Mouse (Mus musculus): Measurements from ENCODE around the gene Gtf2h1. TPM values are rescaled to one million over a fixed set of nuclear protein-coding genes. Genes with fewer than 3 reads are reported as not detected.
"Not testable (repeated sequence)": the region's sequence is repeated elsewhere in the genome, so short reads cannot be mapped to it uniquely, and the experiment has no call there.

Gtf2h1 gene
- polyA plus RNA-seq, 1 experiment from 2014 or later, result 29.7 TPM

- H3K9ac ChIP-seq; H3K27ac ChIP-seq (replicated peaks); H3K36me3 ChIP-seq; H3K4me3 ChIP-seq; H3K27me3 ChIP-seq (replicated peaks); H3K9me3 ChIP-seq; H3K4me2 ChIP-seq; ATAC-seq (ENCODE audit: extremely low read depth, insufficient number of reproducible peaks, low FRiP score, low TSS enrichment): not testable (repeated sequence)
- H3K4me1 ChIP-seq, result peaks cover 43% of the 10 kb centered on the region
- WGBS, result 84% methylated on average over 11 of the region's 11 CpGs
Observed at GRCm38 (mm10) chr7:46832112-46832810, 36.4 kb downstream of the Gtf2h1 start.

DNA sequence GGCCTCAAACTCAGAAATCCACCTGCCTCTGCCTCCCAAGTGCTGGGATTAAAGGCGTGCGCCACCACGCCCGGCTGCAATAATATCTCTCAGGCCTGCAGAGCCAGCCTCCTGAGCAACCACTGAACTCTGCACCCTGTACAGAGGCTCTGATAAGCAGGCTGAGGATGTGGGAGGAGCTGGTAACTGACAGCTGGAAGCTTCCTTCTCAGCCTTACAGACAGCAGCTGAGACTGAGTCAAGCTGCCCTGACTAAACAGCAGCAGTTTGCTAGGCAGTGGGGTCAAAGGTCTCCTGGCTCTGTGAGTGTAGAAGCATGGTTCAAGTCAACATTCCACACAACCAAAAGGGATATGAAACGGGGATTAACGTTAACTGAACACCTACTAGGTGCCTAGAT, 37.4 kb downstream of the Gtf2h1 start:
- peaks cover 41% of the 10 kb centered on the region for H3K4me1 ChIP-seq
- no peak overlapping the region for H3K27ac ChIP-seq (replicated peaks)
- WGBS, result 22% methylated on average over 6 of the region's 6 CpGs
- H3K9ac ChIP-seq, result no peak overlapping the region
- H3K9me3 ChIP-seq, result no peaks in the 10 kb centered on the region
- no peaks in the 10 kb centered on the region for H3K36me3 ChIP-seq
- ATAC-seq (ENCODE audit: extremely low read depth, insufficient number of reproducible peaks, low FRiP score, low TSS enrichment), result peak; percentile 38; the same call in 1 of the 2 replicates
- no peak overlapping the region for H3K4me2 ChIP-seq
- H3K27me3 ChIP-seq (replicated peaks), result no peaks in the 10 kb centered on the region
- no peak overlapping the region for H3K4me3 ChIP-seq

DNA sequence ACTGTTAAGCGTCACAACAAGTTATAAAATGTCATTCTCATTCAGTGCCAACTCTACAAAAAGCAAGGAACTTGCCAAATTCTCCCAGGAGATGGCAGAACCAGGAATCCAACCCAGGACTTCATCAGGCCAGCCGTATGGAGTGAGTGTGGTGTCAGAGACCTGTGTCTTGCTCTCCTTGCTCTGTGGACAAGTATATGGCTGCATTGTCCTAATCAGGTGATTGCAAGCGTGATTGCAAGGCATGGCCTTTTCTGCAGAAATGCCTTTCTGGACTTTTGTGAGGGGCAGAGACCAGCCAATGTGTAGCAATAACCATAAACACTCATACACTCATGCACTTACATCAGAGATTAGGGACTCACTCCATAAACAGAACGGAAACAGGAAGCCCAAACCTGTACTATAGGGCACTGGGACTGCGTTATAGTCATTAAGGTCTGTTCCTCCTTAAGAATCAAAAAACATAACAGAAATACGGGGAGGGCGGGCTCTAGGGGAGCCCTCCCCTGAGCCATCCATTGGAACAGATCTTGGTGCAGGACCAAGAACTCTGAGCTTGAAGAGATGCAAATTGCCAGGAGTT, 37.9 kb downstream of the Gtf2h1 start:
- Histone ChIP-seq H3K4me3 (no peak overlapping the region), H3K9ac (no peak overlapping the region), H3K9me3 (no peaks in the 10 kb centered on the region), H3K27ac (replicated peaks) (no peak overlapping the region), H3K27me3 (replicated peaks) (no peaks in the 10 kb centered on the region), H3K4me1 (peaks cover 45% of the 10 kb centered on the region), H3K4me2 (no peak overlapping the region), H3K36me3 (no peaks in the 10 kb centered on the region)
- ATAC-seq (ENCODE audit: extremely low read depth, insufficient number of reproducible peaks, low FRiP score, low TSS enrichment), result no peak
- 80% methylated on average over 7 of the region's 7 CpGs for WGBS

DNA sequence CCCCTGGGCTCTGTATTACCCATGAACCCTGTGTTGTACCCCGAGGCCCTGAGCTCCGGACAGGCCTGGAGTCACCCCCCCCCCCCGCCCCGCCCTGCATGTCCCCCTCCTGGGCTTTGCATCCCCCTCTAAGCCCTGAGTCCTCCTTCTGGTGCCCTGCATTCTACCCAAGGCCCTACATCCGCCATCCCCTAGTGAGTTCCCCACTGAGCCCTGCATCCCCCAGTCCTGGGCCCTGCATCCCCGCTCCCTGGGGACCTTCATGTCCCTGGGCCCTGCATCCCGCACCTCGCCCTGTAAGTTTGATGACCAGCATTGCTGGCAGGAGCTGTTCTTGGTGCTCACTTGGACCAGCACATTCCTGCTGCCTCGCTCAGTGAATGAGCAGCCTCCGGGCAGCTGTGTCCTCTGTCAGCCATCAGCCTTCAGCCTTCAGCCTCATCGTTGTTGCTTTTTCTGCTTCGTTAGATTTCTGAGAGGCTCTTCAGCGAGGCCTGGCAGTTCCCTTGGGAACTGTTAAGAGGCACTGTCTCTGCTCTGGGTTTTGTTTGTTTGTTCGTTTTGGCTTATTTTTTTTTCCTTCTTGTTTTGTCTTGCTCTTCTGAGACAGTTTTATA, 39.2 kb downstream of the Gtf2h1 start:
- H3K36me3 ChIP-seq, result no peaks in the 10 kb centered on the region
- no peak overlapping the region for H3K9ac ChIP-seq
- no peak overlapping the region for H3K4me2 ChIP-seq
- H3K9me3 ChIP-seq, result no peaks in the 10 kb centered on the region
- ATAC-seq (ENCODE audit: extremely low read depth, insufficient number of reproducible peaks, low FRiP score, low TSS enrichment), result no peak
- 44% methylated on average over 12 of the region's 14 CpGs for WGBS
- H3K27ac ChIP-seq (replicated peaks), result no peak overlapping the region
- peaks cover 54% of the 10 kb centered on the region for H3K4me1 ChIP-seq
- H3K4me3 ChIP-seq, result no peak overlapping the region
- no peaks in the 10 kb centered on the region for H3K27me3 ChIP-seq (replicated peaks)

DNA sequence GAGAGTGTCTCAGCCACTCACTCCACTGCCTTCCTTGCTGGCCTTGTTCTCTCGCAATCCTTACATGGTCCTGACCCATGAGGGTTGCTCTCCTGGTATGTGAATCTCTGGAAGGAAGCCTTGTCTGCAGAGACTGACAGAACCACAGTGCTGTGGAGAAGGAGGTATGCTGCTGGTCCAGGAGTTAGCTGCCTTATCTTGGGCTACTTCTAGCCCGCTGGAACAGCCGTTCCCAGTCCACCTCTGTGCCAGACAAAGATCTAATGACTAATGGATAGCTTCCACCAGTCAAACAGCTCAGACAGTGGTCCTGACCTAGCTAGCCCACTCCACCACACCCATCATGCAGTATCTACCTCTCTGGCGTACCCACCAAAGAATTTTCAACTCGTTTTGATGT, 40.5 kb downstream of the Gtf2h1 start:
- H3K4me1 ChIP-seq, result peaks cover 47% of the 10 kb centered on the region
- no peaks in the 10 kb centered on the region for H3K27me3 ChIP-seq (replicated peaks)
- no peak overlapping the region for H3K27ac ChIP-seq (replicated peaks)
- no peaks in the 10 kb centered on the region for H3K36me3 ChIP-seq
- H3K4me3 ChIP-seq, result no peak overlapping the region
- no peaks in the 10 kb centered on the region for H3K9me3 ChIP-seq
- 64% methylated on average over 5 of the region's 5 CpGs for WGBS
- H3K9ac ChIP-seq, result no peak overlapping the region
- no peak for ATAC-seq (ENCODE audit: extremely low read depth, insufficient number of reproducible peaks, low FRiP score, low TSS enrichment)
- no peak overlapping the region for H3K4me2 ChIP-seq

DNA sequence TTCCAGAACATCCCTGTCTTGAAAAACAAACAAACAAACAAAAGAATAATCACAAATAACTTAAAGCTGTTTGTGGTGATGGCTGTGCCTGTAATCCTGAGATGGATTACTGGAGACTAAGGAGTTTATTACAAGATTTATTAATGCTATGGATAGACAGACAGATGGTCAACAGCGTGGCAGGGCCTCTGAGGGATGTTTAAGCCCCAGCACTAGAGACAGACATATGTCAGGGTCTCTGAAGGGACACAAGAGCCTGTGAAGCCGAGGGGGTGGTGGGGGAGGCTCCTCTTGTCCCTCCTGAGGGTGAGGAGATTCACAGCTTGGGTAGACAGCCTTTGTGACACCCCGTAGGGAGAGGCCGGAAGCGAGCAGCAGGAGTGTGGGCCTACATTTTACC, 41.2 kb downstream of the Gtf2h1 start:
- Histone ChIP-seq H3K27ac (replicated peaks) (no peak overlapping the region), H3K27me3 (replicated peaks) (no peaks in the 10 kb centered on the region), H3K36me3 (no peaks in the 10 kb centered on the region), H3K4me3 (no peak overlapping the region), H3K4me2 (no peak overlapping the region), H3K9ac (no peak overlapping the region), H3K9me3 (no peaks in the 10 kb centered on the region), H3K4me1 (peaks cover 45% of the 10 kb centered on the region)
- ATAC-seq (ENCODE audit: extremely low read depth, insufficient number of reproducible peaks, low FRiP score, low TSS enrichment), result no peak
- 72% methylated on average over 5 of the region's 5 CpGs for WGBS

GRCm38 (mm10) chr7:46838104-46838671, 42.3 kb downstream of the Gtf2h1 start:
- no peak overlapping the region for H3K4me3 ChIP-seq
- no peaks in the 10 kb centered on the region for H3K9me3 ChIP-seq
- 9% methylated on average over 9 of the region's 9 CpGs for WGBS
- ATAC-seq (ENCODE audit: extremely low read depth, insufficient number of reproducible peaks, low FRiP score, low TSS enrichment), result peak; percentile 22; the same call in 1 of the 2 replicates
- peaks cover 44% of the 10 kb centered on the region for H3K4me1 ChIP-seq
- peak overlapping the region; percentile 48 for H3K4me2 ChIP-seq
- peak overlapping the region; percentile 54 for H3K9ac ChIP-seq
- H3K27me3 ChIP-seq (replicated peaks), result 0 out of 2 replicates have a peak, but pooled peaks cover 5% of the 10 kb centered on the region
- H3K36me3 ChIP-seq, result no peaks in the 10 kb centered on the region
- H3K27ac ChIP-seq (replicated peaks), result peak overlapping the region; percentile 85

DNA sequence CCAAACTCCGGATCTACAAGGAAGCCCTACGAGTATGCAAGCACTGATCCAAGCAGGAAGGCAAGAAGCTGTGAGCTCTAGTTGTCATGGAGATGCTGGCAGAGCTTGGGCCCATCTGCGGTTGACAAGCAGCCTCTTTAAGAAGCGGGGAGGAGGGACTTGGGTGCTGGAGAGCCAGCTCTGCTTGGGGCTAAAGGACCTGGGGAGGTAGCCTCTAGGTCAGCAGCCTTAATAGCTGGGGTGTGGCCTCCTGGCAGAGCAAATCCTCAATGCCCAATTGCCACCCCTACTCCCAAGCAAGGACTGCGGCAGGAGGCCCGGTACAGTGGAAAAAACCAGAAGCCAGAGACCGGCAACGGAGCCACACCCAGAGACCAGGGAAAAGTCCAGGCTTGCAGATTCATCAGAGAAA, 43.0 kb downstream of the Gtf2h1 start:
- ATAC-seq (ENCODE audit: extremely low read depth, insufficient number of reproducible peaks, low FRiP score, low TSS enrichment), result no peak
- no peaks in the 10 kb centered on the region for H3K9me3 ChIP-seq
- H3K36me3 ChIP-seq, result no peaks in the 10 kb centered on the region
- H3K27ac ChIP-seq (replicated peaks), result peak overlapping the region; percentile 85
- WGBS, result 19% methylated on average over 8 of the region's 8 CpGs
- peaks cover 37% of the 10 kb centered on the region for H3K4me1 ChIP-seq
- H3K27me3 ChIP-seq (replicated peaks), result 0 out of 2 replicates have a peak, but pooled peaks cover 6% of the 10 kb centered on the region
- H3K4me3 ChIP-seq, result no peak overlapping the region
- H3K4me2 ChIP-seq, result peak overlapping the region; percentile 48
- H3K9ac ChIP-seq, result no peak overlapping the region

GRCm38 (mm10) chr7:46839446-46839845, 43.5 kb downstream of the Gtf2h1 start:
- WGBS, result 27% methylated on average over 7 of the region's 7 CpGs

DNA sequence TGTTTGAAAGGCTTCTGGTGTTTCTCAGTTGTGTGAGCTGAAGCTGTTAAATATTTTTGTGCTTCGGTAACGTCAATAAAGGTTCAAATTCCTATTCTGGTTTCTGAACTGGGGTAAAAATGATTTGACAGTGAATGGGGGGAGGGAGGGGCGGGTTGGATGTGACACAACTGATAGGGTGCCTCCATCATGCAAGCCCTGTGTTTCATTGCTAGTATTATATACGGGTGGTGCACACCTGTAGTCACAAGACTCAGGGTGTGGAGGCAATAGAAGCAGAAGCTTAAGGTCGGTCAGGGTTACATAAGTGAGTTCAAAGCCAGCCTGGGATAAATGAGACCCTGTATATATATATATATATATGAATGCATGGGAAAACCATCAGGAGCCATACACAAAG, 44.0 kb downstream of the Gtf2h1 start:
- Histone ChIP-seq H3K36me3 (no peaks in the 10 kb centered on the region), H3K9ac (no peak overlapping the region), H3K4me2 (no peak overlapping the region), H3K9me3 (no peaks in the 10 kb centered on the region), H3K27ac (replicated peaks) (0 out of 2 replicates have a peak overlapping the region, but pooled peaks have one; percentile 85), H3K27me3 (replicated peaks) (0 out of 2 replicates have a peak, but pooled peaks cover 6% of the 10 kb centered on the region), H3K4me1 (peaks cover 43% of the 10 kb centered on the region), H3K4me3 (no peak overlapping the region)
- 70% methylated on average over 5 of the region's 5 CpGs for WGBS
- ATAC-seq (ENCODE audit: extremely low read depth, insufficient number of reproducible peaks, low FRiP score, low TSS enrichment), result no peak

More at GRCm38 (mm10) chr7:46839446-46839845, 43.5 kb downstream of the Gtf2h1 start:
- H3K4me2 ChIP-seq, result peak overlapping the region; percentile 48; the same call in 1 of the 2 replicates
- no peak for ATAC-seq (ENCODE audit: extremely low read depth, insufficient number of reproducible peaks, low FRiP score, low TSS enrichment)
- peak overlapping the region; percentile 85; the same call in 1 of the 2 replicates for H3K27ac ChIP-seq (replicated peaks)
- H3K9me3 ChIP-seq, result no peaks in the 10 kb centered on the region
- H3K4me3 ChIP-seq, result no peak overlapping the region
- no peak overlapping the region for H3K9ac ChIP-seq
- H3K4me1 ChIP-seq, result peaks cover 39% of the 10 kb centered on the region
- 0 out of 2 replicates have a peak, but pooled peaks cover 6% of the 10 kb centered on the region for H3K27me3 ChIP-seq (replicated peaks)
- H3K36me3 ChIP-seq, result no peaks in the 10 kb centered on the region

DNA sequence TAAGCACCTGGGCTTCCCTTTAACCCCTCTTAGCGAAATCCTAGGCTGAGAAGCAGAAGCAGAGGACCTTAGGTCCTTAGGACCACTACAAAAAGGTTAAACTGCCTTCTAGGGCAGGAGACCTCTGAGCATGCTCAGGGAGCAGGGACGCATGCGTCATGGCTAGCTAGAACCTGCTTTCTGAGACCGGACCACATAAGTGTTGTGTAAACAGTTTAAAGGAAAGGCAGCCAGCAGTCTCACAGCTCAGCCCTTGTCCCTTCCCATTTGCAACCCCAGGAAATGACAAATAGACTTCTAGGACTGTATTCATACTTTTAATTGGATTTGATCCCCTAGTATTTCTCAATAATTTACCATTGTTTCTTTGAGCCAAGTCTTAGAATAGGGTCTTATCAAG, 44.4 kb downstream of the Gtf2h1 start:
- ATAC-seq (ENCODE audit: extremely low read depth, insufficient number of reproducible peaks, low FRiP score, low TSS enrichment), result no peak
- WGBS, result 53% methylated on average over 4 of the region's 4 CpGs

More for the DNA sequence above, 44.4 kb downstream of the Gtf2h1 start:
- no peak overlapping the region for H3K9ac ChIP-seq
- H3K36me3 ChIP-seq, result no peaks in the 10 kb centered on the region
- no peak overlapping the region for H3K4me3 ChIP-seq
- H3K4me1 ChIP-seq, result peaks cover 48% of the 10 kb centered on the region
- no peaks in the 10 kb centered on the region for H3K9me3 ChIP-seq
- 0 out of 2 replicates have a peak, but pooled peaks cover 6% of the 10 kb centered on the region for H3K27me3 ChIP-seq (replicated peaks)
- H3K4me2 ChIP-seq, result no peak overlapping the region
- H3K27ac ChIP-seq (replicated peaks), result no peak overlapping the region

Measured in heart, embryonic 13.5 days (tissue).